Mouse (Mus musculus): Measurements from ENCODE around the gene Trp53. TPM values are rescaled to one million over a fixed set of nuclear protein-coding genes. Genes with fewer than 3 reads are reported as not detected.

Trp53 gene
- polyA plus RNA-seq, 1 experiment from 2014 or later, result 168 TPM

GRCm38 (mm10) chr11:69552622-69553340, 27.4 kb upstream of the Trp53 start:
- H3K4me1 ChIP-seq, result no peaks in the 10 kb centered on the region
- no peak overlapping the region for H3K9ac ChIP-seq
- peaks cover 11% of the 10 kb centered on the region for H3K27me3 ChIP-seq
- no peak overlapping the region for H3K4me2 ChIP-seq
- no peak overlapping the region for H3K4me3 ChIP-seq
- H3K36me3 ChIP-seq, result no peaks in the 10 kb centered on the region
- H3K27ac ChIP-seq, result no peak overlapping the region
- 24% methylated on average over 14 of the region's 14 CpGs for WGBS
- ATAC-seq (ENCODE audit: borderline replicate concordance, extremely low read depth, low FRiP score, low TSS enrichment), result no peak
- H3K9me3 ChIP-seq, result no peaks in the 10 kb centered on the region

GRCm38 (mm10) chr11:69553341-69553721, 26.8 kb upstream of the Trp53 start:
- H3K9me3 ChIP-seq, result no peaks in the 10 kb centered on the region
- no peaks in the 10 kb centered on the region for H3K4me1 ChIP-seq
- no peak overlapping the region for H3K4me2 ChIP-seq
- ATAC-seq (ENCODE audit: borderline replicate concordance, extremely low read depth, low FRiP score, low TSS enrichment), result no peak
- H3K27ac ChIP-seq, result no peak overlapping the region
- 18% methylated on average over 2 of the region's 2 CpGs for WGBS
- no peak overlapping the region for H3K4me3 ChIP-seq
- peaks cover 11% of the 10 kb centered on the region for H3K27me3 ChIP-seq
- no peak overlapping the region for H3K9ac ChIP-seq
- H3K36me3 ChIP-seq, result no peaks in the 10 kb centered on the region

- Histone ChIP-seq H3K9ac (no peak overlapping the region), H3K4me2 (no peak overlapping the region), H3K4me3 (no peak overlapping the region), H3K9me3 (no peaks in the 10 kb centered on the region), H3K4me1 (peaks cover 11% of the 10 kb centered on the region), H3K36me3 (no peaks in the 10 kb centered on the region), H3K27ac (no peak overlapping the region), H3K27me3 (peaks cover 7% of the 10 kb centered on the region)
- WGBS, result 66% methylated on average over 5 of the region's 5 CpGs
- no peak for ATAC-seq (ENCODE audit: borderline replicate concordance, extremely low read depth, low FRiP score, low TSS enrichment)
These were observed 25.5 kb upstream of the Trp53 start for GRCm38 (mm10) chr11:69554539-69555140.

GRCm38 (mm10) chr11:69557381-69557958, 22.7 kb upstream of the Trp53 start:
- peaks cover 29% of the 10 kb centered on the region for H3K4me1 ChIP-seq
- ATAC-seq (ENCODE audit: borderline replicate concordance, extremely low read depth, low FRiP score, low TSS enrichment), result no peak
- no peak overlapping the region for H3K27ac ChIP-seq
- no peak overlapping the region for H3K9ac ChIP-seq
- H3K36me3 ChIP-seq, result peaks cover 13% of the 10 kb centered on the region
- H3K27me3 ChIP-seq, result no peaks in the 10 kb centered on the region; the same call in 1 of the 2 replicates
- no peak overlapping the region for H3K4me3 ChIP-seq
- H3K9me3 ChIP-seq, result no peaks in the 10 kb centered on the region
- no peak overlapping the region for H3K4me2 ChIP-seq
- WGBS, result 36% methylated on average over 14 of the region's 14 CpGs

GRCm38 (mm10) chr11:69558756-69559155, 21.4 kb upstream of the Trp53 start:
- no peaks in the 10 kb centered on the region for H3K9me3 ChIP-seq
- H3K27ac ChIP-seq, result no peak overlapping the region
- H3K9ac ChIP-seq, result 0 out of 2 replicates have a peak overlapping the region, but pooled peaks have one; percentile 8
- WGBS, result 21% methylated on average over 6 of the region's 6 CpGs
- peak overlapping the region; percentile 63 for H3K4me3 ChIP-seq
- peaks cover 29% of the 10 kb centered on the region for H3K4me1 ChIP-seq
- ATAC-seq (ENCODE audit: borderline replicate concordance, extremely low read depth, low FRiP score, low TSS enrichment), result no peak
- H3K36me3 ChIP-seq, result peaks cover 19% of the 10 kb centered on the region
- H3K4me2 ChIP-seq, result peak overlapping the region; percentile 99
- H3K27me3 ChIP-seq, result no peaks in the 10 kb centered on the region; the same call in 1 of the 2 replicates

- Histone ChIP-seq H3K4me1 (peaks cover 29% of the 10 kb centered on the region), H3K9me3 (no peaks in the 10 kb centered on the region), H3K9ac (peak overlapping the region; percentile 74; the same call in 1 of the 2 replicates), H3K36me3 (peaks cover 21% of the 10 kb centered on the region), H3K27me3 (no peaks in the 10 kb centered on the region; the same call in 1 of the 2 replicates), H3K4me2 (peak overlapping the region; percentile 99), H3K4me3 (peak overlapping the region; percentile 63), H3K27ac (no peak overlapping the region)
- ATAC-seq (ENCODE audit: borderline replicate concordance, extremely low read depth, low FRiP score, low TSS enrichment), result no peak
- 13% methylated on average over 5 of the region's 5 CpGs for WGBS
These were observed 21.0 kb upstream of the Trp53 start for GRCm38 (mm10) chr11:69559183-69559582.

GRCm38 (mm10) chr11:69559851-69560765, 20.1 kb upstream of the Trp53 start, which contains the start of gene Efnb3:
Efnb3 (minus strand) TSS chr11:69560205.
- no peaks in the 10 kb centered on the region; the same call in 1 of the 2 replicates for H3K27me3 ChIP-seq
- H3K36me3 ChIP-seq, result peaks cover 22% of the 10 kb centered on the region
- H3K9ac ChIP-seq, result peak within 1 kb of the TSS; percentile 74
- WGBS, result under 1% methylated on average over 51 of the region's 59 CpGs
- H3K4me1 ChIP-seq, result peaks cover 29% of the 10 kb centered on the region
- no peaks in the 10 kb centered on the region for H3K9me3 ChIP-seq
- H3K4me3 ChIP-seq, result peak within 1 kb of the TSS; percentile 63
- peak within 1 kb of the TSS; percentile 99 for H3K4me2 ChIP-seq
- peak; percentile 60; the same call in 1 of the 2 replicates for ATAC-seq (ENCODE audit: borderline replicate concordance, extremely low read depth, low FRiP score, low TSS enrichment)
- H3K27ac ChIP-seq, result no peak within 1 kb of the TSS

- ATAC-seq (ENCODE audit: borderline replicate concordance, extremely low read depth, low FRiP score, low TSS enrichment), result no peak
- 41% methylated on average over 16 of the region's 16 CpGs for WGBS
- Histone ChIP-seq H3K27ac (no peak overlapping the region), H3K9me3 (no peaks in the 10 kb centered on the region), H3K4me2 (peak overlapping the region; percentile 99; the same call in 1 of the 2 replicates), H3K27me3 (no peaks in the 10 kb centered on the region; the same call in 1 of the 2 replicates), H3K36me3 (peaks cover 22% of the 10 kb centered on the region), H3K4me1 (peaks cover 29% of the 10 kb centered on the region), H3K9ac (no peak overlapping the region), H3K4me3 (no peak overlapping the region)
These were observed 19.0 kb upstream of the Trp53 start for GRCm38 (mm10) chr11:69560896-69561854.

- WGBS, result 78% methylated on average over 13 of the region's 13 CpGs
- Histone ChIP-seq H3K36me3 (peaks cover 30% of the 10 kb centered on the region), H3K4me2 (no peak overlapping the region), H3K4me1 (peaks cover 29% of the 10 kb centered on the region), H3K27me3 (no peaks in the 10 kb centered on the region), H3K9me3 (no peaks in the 10 kb centered on the region), H3K4me3 (no peak overlapping the region), H3K27ac (no peak overlapping the region), H3K9ac (no peak overlapping the region)
- ATAC-seq (ENCODE audit: borderline replicate concordance, extremely low read depth, low FRiP score, low TSS enrichment), result no peak
These were observed 16.8 kb upstream of the Trp53 start for GRCm38 (mm10) chr11:69563373-69563772.

GRCm38 (mm10) chr11:69564391-69564790, 15.8 kb upstream of the Trp53 start:
- WGBS, result 53% methylated on average over 3 of the region's 3 CpGs
- no peak overlapping the region for H3K4me2 ChIP-seq

More at GRCm38 (mm10) chr11:69564391-69564790, 15.8 kb upstream of the Trp53 start:
- H3K9ac ChIP-seq, result no peak overlapping the region
- no peak for ATAC-seq (ENCODE audit: borderline replicate concordance, extremely low read depth, low FRiP score, low TSS enrichment)
- H3K4me1 ChIP-seq, result peaks cover 20% of the 10 kb centered on the region
- H3K27me3 ChIP-seq, result no peaks in the 10 kb centered on the region
- H3K36me3 ChIP-seq, result peaks cover 30% of the 10 kb centered on the region
- H3K9me3 ChIP-seq, result no peaks in the 10 kb centered on the region
- no peak overlapping the region for H3K27ac ChIP-seq
- H3K4me3 ChIP-seq, result no peak overlapping the region
